Mouse (Mus musculus): Measurements from ENCODE around the gene Wwtr1. TPM values are rescaled to one million over a fixed set of nuclear protein-coding genes. Genes with fewer than 3 reads are reported as not detected.

Gene Wwtr1
- total RNA-seq (2021): 10 to 100 TPM; 21.9 to 30.1 TPM
- long read RNA-seq, experiment 1, full-length matches to known transcripts: 36 of 44 reads
- long read RNA-seq, experiment 1, partial matches to known transcripts: 2 of 44 reads
- long read RNA-seq, experiment 1, other reads (novel, unspliced or antisense): 6 of 44 reads
- long read RNA-seq, experiment 2, full-length matches to known transcripts: 38 of 47 reads
- long read RNA-seq, experiment 2, partial matches to known transcripts: 9 of 47 reads
- long read RNA-seq, experiment 2, other reads (novel, unspliced or antisense): 0 of 47 reads

- peak; percentile 92 for DNase-seq (ENCODE audit: low spot score)
Measured at GRCm38 (mm10) chr3:57575660-57576055, at the start of gene Wwtr1. Gene Wwtr1, minus strand, starts transcription at chr3:57575910.

- DNase-seq (ENCODE audit: low spot score): no peak
Measured at GRCm38 (mm10) chr3:57619718-57620117, 44.0 kb upstream of the Wwtr1 start.

GRCm38 (mm10) chr3:57615652-57616051 lies 39.9 kb upstream of the Wwtr1 start:
- no peak for DNase-seq (ENCODE audit: low spot score)

- no peak for DNase-seq (ENCODE audit: low spot score)
Measured at GRCm38 (mm10) chr3:57612430-57612997, 36.8 kb upstream of the Wwtr1 start.

- no peak for DNase-seq (ENCODE audit: low spot score)
Measured at GRCm38 (mm10) chr3:57611776-57612175, 36.1 kb upstream of the Wwtr1 start.

GRCm38 (mm10) chr3:57604618-57605015 lies 28.9 kb upstream of the Wwtr1 start:
- no peak for DNase-seq (ENCODE audit: low spot score)

- DNase-seq (ENCODE audit: low spot score): no peak
Measured at GRCm38 (mm10) chr3:57603891-57604617, 28.3 kb upstream of the Wwtr1 start.

GRCm38 (mm10) chr3:57602610-57603009 lies 26.9 kb upstream of the Wwtr1 start:
- no peak for DNase-seq (ENCODE audit: low spot score)

- no peak for DNase-seq (ENCODE audit: low spot score)
Measured at GRCm38 (mm10) chr3:57596566-57596965, 20.9 kb upstream of the Wwtr1 start.

- DNase-seq (ENCODE audit: low spot score): no peak
Measured at GRCm38 (mm10) chr3:57595506-57595905, 19.8 kb upstream of the Wwtr1 start.

- DNase-seq (ENCODE audit: low spot score): no peak
Measured at GRCm38 (mm10) chr3:57585967-57586366, 10.3 kb upstream of the Wwtr1 start.

- no peak for DNase-seq (ENCODE audit: low spot score)
Measured at GRCm38 (mm10) chr3:57583533-57583932, 7.8 kb upstream of the Wwtr1 start.

- DNase-seq (ENCODE audit: low spot score): no peak
Measured at GRCm38 (mm10) chr3:57580426-57581195, 4.9 kb upstream of the Wwtr1 start.

- DNase-seq (ENCODE audit: low spot score): peak; percentile 64
Measured at GRCm38 (mm10) chr3:57576056-57576824, 530 bp upstream of the Wwtr1 start.

GRCm38 (mm10) chr3:57574885-57575659 lies 638 bp downstream of the Wwtr1 start:
- DNase-seq (ENCODE audit: low spot score): peak; percentile 32

GRCm38 (mm10) chr3:57573898-57574570 lies 1.7 kb downstream of the Wwtr1 start:
- DNase-seq (ENCODE audit: low spot score): no peak

GRCm38 (mm10) chr3:57572331-57572975 lies 3.3 kb downstream of the Wwtr1 start:
- no peak for DNase-seq (ENCODE audit: low spot score)

- DNase-seq (ENCODE audit: low spot score): no peak
Measured at GRCm38 (mm10) chr3:57566655-57567054, 9.1 kb downstream of the Wwtr1 start.

- DNase-seq (ENCODE audit: low spot score): no peak
Measured at GRCm38 (mm10) chr3:57563627-57564026, 12.1 kb downstream of the Wwtr1 start.

Data from gastrocnemius, adult 18-20 months (tissue).